Mouse (Mus musculus) kidney, postnatal 36 days (tissue): ENCODE measurements at regions not wholly inside any gene's neighbourhood (a gene's known extent, or its start where the extent isn't known, plus 50 kb on each side); places are given as distances from the start of the nearest gene placed in this dataset.
A peak's percentile ranks its signal among the peaks of the same experiment; 100 is the strongest.

ENCODE experiments used
- DNase-seq, 2 experiments: peaks; one replicate each; pipeline ENCODE4 v3.0.0; 2021 to 2022; ENCODE audit warnings: mixed read lengths in 2 of 2

DNA sequence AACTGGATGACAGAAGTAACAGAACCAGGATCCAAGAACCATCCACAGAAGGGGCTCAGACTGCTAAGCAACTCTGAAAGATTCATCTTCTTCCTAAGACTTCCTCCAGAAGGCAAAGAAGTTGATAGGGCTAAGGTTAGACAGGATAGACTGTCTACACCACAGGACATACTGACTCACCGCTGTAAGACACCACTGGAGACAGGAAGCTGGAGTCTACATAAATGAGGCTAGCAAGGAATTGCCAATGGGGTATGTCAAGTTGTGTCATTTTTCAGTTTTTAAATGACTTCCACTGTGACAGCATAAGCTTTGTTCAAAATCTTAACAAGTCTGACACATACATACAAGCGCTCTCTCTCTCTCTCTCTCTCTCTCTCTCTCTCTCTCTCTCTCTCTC is 645.4 kb upstream of the Gm10131 start:
- DNase-seq: no peak

DNA sequence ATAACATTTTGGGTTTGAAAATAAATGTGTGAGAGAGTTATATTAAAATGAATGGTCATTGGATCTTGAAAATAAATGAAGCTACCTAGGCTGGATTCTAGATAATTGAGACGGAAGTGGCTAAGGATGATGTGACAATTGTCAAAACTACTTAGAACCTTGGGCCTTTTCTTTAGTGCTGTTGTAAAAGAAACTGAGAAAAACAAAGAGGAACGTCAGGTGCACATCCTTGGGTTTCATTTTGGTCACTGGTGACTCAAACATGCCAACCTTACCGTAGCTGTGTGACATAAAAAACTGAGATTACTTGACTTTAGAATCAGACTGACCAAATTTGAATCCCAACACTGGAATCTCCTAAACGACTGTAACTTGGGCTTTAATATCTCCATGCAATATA is 644.6 kb upstream of the Gm10131 start:
- DNase-seq: no peak

DNA sequence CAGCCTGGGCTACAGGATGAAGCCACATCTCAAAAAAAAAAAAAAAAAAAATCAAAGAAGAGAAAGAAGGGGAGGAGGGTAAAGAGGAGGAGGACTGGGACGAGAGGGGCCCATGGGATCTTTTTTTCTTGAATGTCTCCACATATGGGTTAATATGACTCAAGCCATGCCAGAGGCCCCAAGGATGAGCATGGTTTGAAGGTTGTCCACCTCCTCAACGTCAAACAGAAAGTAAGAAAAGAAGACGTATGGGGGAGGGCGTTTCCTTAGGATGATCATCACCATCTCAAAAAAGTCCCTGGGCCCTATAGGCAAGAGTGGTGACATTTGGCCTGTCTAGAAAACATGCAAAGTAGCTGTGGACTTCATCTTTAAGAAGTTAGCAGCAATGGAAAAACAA is 643.9 kb upstream of the Gm10131 start:
- DNase-seq: no peak

DNA sequence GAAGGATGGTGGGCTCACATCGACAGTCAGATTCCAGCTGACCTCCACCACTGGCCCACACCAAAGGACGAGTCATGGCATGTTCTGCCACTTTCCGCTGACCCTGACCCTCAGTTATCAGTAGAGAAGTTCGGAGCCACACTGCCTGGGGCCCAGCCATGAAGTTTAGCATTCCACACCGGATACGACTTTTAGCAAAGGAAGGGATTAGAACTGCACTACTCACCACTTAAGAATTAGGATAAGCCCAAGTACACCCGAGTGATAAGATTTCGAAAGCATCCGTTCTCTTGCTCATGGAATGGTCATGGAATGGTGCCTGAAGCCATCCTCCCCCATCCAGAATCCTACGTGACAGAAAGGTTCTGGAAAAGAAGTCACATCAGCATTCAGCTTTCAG is 641.5 kb upstream of the Gm10131 start:
- DNase-seq: no peak

DNA sequence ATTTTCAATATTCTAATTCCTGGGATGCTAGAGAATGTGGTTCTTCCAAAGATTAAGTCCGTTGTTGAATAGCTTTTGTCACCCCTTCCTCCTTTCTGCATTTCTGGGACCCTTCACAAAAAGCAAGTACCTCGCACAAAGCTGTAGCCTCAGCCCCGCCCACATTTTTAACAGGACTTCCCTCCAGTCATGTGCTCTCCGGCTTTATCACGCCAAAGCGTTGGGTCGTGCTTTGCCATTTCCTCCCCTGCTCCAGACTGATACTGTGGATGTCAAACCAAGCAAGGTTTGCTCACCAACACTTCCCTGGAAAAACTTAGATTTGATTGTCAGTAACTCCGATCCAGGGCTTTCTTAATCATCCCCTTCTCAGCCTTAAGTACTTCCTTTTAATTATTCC is 637.0 kb upstream of the Gm10131 start:
- no peak for DNase-seq

DNA sequence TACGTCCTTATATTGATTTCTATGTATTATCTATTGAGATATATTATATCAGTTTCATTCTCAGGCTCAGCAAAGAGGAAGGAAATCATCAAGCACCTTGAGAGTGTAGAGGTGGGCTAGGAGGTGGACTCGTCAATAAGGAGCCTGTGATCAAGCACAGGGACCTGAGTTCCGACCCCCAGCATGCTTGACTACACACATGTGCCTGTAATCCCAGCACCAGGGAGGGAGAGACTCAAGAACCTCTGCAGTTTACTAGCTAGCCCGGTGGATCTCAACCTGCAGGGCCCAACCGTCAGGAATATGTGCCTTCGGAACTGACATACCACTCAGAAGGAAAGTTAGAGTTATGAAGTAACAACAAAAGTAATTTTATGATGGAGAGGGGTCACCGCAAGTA is 634.2 kb upstream of the Gm10131 start:
- DNase-seq: no peak

DNA sequence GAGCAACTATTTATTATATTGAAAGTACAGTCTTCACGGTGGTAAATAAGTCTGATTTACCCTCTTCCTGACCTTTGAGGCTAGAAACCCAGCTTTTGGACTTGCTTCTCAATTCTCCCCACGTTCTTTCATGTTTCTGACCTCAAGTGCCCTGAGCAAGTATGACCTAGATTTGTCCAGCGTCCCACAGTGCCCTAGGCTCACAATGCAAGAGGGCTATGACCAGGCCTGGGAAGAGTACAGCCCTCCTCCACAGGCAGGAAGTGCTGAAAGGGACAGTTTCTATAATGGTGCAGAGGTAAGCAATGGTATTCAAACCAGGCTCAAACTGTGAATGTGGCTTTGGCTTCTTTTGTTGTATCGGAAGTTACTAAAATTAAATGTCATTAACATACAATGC is 633.1 kb upstream of the Gm10131 start:
- no peak for DNase-seq

DNA sequence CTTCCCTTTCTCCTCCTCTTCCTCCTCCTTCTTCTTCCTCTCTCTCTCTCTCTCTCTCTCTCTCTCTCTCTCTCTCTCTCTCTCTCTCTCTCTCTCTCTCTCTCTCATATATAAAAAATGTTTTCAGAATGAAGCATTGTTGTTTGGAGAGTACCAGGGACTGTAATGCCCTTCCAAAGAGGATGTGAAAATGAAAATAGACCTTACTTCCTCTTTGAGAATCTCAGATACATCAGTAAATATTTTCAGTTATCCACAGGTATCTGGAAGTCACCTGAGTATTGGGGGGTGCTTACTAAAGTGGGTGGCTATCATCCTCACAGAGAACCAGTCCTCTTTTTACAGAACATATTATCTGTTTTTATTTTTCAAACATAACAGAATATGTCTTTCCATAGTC is 632.6 kb upstream of the Gm10131 start:
- DNase-seq: no peak

DNA sequence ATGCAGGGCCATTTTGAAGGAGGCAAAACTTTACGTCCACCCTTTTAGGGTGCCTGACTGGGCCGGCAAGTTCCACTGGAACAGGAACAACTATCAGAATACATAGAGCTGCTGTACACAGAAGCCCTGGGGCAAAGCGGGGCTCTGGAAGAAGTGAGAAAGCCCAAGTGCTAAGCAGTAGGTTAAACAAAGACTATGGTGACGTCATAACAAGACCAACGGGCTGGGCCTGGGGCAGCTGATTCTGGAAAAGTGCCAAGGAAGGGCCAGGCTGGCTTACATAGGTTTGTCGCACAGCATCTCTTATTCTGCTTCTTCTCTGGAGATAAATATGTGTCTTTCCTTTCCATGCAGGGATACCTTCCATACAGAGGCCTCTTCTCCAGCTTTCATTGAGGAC is 631.6 kb upstream of the Gm10131 start:
- no peak for DNase-seq

DNA sequence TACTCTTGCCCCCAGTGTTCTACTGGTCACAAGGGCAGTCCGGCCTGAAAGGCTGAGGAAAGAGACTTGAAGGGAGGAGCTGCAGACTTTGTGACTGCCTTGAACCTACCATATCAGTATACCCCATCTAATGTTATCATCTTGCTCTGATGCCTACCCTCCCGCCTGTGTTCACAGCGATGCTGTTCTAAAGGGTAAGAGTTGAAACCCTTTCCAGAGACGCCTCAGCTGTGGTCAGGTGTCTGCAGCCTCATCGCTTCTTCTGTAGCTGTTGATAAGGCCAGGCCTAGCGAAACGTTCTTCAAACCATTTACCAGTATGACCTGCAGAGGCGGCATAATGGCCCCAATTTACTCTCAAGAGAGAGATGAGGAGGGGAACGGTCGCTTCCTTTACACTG is 629.3 kb upstream of the Gm10131 start:
- DNase-seq: no peak

DNA sequence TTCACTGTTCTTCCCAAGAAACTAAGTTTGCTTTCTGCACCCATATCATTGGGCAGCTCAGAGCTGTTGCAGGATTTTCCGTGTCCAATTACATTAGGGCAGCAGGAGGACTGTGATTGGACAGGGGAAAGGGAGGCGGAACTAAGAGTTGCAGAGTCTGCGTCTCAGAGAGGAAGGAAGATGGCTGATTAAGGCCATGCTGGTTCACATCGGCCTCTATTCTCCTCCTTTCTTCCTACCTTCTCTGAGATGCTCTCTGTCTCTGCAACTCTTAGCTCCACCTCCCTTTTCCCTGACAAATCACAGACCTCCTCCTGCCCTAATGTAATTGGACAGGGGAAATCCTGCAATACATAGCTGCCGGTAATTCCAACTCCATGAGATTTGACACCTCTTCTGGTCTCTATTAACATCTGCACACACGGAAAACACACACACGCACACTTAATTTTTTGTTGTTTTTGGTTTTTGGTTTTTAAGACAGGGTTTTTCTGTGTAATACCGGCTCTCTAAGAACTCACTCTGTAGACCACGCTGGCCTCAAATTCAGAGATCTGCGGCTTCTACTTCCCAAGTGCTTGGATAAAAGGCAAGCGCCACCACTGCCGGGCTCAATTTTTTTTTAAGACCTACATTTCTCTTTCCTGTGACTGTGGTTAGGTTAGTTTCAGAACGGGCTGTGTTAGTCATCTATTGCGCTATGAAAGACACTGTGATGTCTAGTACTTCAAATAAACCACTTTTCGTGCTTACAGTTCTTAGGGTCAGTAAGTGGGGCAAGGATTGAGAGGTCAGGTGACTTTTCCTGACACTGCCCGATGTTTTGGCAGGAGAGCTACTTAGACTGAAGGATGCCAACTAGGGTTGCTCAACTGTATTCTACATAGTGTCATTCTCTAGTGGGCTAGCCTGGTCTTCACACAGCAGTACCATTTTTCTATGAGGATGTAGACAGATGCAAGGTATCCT is 628.6 kb upstream of the Gm10131 start:
- no peak for DNase-seq

DNA sequence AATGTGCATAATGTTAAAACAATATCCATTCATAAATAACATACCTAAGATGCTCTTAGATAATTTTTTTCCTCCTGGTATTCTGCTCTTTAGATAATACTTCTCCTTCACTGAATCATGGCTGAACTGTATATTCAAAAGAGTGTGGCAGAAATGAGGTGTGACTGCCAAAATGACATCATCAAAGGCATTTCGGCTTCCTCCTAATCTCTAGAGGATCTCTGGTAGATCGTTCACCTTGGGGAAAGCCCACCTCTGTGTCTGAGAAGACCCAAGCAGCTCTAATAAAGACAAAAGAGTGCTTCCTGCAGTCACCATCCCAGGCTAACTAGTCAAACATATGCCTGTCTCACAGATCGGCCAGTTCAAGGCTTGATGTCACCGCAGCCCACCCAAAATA is 624.7 kb upstream of the Gm10131 start:
- no peak for DNase-seq

DNA sequence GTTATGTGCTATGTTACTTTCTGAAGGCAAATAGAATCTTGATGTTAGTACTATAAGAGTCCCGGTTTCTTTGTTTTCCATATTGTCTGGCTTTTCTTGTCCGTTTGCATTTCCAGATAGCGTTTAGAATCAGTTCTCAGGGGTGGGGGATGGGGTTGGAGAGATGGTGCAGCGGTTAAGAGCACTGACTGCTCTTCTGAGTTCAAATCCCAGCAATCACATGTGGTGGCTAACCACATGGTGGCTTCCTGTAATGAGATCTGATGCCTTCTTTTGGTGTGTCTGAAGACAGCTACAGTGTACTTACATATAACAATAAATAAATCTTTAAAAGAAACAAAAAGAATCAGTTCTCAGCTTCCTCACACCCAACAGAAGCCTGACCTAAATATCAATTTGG is 623.5 kb upstream of the Gm10131 start:
- no peak for DNase-seq

DNA sequence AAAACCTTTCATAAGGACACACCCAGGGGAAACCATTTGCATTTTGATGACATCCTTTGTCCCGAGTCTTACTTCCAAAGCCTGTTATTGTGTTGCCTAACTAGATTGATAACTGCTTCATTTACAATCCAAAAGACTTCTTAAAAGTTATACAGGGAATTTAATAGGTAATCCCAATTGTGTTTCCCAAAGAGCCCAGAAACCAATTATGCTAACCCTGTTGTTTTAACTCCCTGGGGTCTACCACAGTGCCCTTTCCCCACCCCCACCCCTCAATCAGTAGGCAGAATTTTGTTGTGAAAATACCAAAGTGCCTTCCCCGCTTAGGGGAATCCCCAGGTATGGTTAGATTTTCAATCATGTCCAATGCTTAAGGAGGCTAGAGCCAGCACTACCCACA is 621.3 kb upstream of the Gm10131 start:
- DNase-seq: no peak

DNA sequence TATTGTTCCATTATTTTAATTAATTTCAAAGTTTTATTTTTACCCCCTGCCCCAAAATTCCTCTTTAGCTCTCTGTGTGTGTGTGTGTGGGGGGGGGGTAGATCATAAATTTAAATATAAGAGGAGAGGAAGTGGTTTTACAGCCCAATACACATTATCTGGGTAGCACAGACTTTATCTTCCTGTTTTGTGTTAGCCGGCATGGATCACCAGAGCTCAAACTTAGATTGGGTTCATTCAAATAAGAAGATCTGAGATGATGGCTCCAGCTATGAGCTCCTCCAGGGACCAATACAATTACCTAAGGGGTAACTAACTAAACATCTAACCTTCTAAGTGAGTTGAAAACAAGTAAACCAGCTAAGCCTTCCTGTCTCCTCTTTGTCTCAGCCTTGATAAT is 620.8 kb upstream of the Gm10131 start:
- DNase-seq: no peak

DNA sequence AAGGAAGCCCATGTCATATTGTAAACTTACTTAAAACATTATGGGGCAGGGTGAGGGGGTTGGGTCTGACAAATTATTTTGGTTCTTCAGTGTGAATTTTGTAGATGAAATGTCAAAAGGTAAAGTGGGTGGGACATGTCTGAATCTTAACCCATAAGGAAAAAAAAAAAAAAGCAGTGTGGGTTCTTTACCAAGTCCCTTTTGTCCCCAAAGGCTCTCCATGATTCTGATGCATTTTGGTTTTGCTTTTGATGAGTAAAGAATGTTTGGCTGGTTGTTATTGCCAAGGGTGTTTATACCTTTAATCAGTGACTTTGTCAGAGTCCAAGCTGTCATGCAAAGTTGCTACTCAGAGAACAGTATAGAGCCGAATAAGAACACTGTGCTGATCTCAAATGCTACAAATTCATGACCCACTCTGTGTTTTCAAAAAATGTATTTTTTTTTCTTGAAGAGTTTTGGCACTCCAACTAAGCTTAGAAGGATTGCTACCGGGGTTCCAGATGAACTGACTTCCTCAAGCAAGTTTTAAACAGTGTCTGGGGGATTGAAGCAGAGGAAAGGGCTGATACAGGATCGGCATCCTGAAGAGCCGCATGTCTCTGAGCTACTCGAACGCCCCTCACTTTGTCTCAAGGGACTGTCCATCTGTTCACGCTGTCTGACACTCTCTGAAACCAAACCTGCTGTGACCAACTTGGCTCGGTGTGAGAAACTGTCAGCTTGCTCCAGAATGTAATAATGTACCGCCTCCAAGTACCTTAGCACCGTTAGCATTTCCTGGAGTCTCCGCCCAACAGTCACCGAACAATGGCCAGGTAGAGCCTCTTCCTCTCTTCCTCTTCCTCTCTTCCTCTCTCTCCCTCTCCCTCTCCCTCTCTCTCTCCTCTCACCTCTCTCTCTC is 619.8 kb upstream of the Gm10131 start:
- DNase-seq: no peak

DNA sequence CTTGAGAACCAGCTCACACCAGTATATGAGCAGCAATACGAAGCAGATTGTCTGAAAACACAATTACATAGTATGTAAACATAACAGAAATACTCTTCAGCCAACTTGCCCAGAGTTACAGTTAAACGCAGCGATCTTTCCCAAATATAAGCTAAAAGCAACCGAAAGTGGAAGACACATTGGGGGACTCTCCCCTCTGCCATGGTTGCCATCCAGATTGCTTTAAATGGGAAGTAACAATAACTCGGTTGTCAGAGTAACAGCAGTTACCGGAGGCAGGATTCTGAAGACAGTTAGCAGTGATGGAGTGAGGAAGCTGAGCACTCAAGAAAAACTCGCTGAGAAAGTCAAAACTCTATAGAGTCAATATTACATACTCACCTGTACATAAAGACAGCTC is 618.0 kb upstream of the Gm10131 start:
- no peak for DNase-seq

DNA sequence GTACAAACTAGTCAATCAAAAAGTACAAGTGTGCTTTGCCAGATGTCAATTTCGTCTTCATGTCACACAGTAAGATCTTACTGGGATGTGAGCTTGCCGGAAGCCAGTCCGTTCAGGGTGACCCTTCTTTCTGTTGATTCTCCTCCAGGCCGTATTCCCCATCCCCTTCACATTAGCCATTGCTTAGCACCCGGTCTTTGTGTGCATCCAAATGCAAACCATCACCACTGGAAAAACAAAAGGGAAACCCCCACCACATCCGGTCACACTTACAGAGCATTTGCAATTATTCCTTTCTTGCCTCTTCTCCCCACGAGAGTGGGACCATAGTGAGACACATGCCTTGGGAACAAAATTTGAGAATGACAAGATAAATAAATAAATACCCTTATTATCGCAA is 616.2 kb upstream of the Gm10131 start:
- no peak for DNase-seq

DNA sequence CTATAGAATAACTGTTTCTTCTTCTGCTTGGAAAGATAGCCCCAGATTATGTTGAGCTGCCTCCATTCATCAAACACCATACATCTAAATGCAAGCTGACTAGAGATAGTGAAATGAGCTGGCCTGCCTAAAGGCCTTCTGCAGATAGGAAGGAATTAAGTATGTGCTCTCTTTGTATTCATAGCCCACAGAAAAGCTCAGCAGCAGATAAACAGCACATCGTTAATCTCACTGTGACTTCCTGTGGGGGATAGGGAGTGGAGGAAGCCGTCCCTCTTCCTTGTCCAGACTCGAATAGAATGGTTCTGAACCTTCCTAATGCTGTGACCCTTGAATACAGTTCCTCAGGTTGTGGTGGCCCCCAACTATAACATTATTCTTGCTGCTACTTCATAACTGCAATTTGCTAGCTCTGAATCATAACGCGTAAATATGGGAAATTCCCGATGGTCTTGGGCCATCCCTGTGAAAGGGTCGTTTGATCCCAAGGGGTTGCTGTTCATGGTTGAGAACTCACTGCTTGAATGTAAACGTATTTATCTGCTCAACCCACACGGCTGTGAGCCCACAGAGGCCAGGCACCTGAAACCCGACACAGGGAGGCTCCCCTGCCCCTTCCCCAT is 614.7 kb upstream of the Gm10131 start:
- DNase-seq: no peak

DNA sequence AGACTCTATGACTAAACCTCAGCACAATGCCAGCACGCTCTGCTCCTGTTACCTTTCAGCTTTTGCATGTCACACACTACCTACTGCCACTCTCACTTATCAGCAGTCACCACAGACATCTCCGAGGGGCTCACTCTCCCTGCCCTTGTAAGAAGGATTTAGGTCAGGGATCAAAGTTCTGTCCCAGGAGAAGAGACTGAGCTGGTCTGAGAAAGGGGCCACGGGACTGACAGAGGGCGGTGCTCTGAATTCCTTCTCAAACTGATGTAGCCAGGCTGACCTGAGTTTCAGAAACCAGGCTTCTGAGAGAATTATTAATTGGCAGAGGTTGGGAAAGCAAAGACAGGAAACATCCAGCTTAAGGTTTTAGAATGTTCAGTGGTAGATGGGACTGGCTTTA is 614.0 kb upstream of the Gm10131 start:
- no peak for DNase-seq

DNA sequence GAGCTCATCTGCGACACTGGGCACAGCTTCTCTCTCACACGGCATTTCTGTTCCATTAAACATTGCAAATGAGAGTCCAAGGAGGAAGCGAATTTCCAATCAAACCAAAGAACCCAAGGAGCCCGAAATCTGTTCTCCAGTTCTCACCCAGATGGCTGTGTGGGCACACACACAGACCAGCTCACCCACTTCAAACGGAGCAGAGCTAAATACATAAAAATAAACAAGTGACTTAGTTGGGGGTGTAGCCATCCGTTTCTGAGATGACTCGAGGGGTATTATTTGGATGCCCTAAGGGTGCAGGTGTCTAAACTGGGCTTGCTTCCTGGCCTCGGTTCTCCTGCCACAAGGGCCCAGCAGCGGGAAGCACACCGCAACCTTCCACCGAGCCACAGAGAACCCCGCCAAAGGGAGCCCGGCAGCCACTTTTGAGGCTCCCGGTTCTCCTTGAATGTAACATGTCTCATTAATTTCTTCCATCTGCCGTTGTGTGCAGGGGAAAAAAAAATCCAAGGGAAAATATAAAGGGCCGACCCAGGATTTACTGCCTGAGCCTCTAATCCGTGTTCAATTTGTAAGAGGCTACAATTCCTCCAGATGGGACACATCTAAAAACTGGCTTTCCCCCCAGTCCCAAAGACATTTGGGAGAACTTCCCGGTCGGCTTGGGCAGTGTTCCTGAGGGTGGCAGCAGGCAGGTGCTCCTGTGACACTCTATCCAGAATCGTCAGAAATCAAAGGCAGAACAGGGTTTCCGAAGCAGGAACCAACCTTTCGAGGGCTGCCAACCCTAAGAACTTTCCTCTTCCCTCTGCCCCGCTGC is 598.6 kb upstream of the Gm10131 start:
- no peak for DNase-seq

DNA sequence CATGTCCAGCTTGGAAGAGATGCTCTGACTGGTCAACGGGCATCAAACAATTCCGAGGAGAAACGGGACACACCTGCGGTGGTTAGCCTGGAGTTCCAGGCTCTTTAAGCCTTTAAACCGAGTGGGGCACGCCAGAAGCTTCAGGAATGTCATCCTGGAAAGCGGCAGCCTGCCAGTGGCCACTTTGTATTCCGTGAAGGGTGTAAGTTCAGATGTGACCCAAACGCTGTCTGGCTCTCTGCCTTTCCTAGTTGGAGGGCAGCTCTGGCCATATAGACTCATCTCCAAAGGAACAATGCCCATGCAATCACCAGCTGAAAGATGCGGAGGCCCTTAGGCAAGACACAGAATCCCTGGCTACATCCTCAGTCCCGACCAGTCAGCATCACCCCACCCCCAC is 597.8 kb upstream of the Gm10131 start:
- DNase-seq: peak in 1 of 2 experiments; percentile 12

DNA sequence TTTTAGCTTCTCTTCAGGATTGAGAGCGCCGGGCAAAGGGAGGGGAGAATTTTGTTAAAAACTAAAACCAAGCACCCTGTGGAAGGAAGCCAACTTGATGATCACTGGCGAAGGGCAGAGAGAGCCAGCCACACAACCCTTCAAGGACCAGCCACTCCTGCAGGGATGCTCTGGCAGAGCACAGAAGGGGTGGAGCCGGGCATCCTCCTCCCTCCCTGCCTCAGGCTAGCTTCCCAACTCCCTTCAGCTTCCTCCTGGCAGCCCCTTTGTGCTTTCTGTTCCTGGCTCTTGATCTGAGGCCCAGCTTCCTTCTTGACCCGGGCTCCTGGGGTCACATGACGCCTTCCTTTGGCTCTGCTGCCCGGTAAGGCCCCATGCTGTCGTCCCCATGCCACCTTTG is 591.8 kb upstream of the Gm10131 start:
- no peak for DNase-seq
